Mouse (Mus musculus) C2C12 (cell line): ENCODE measurements around the gene Blnk.
A peak's percentile ranks its signal among the peaks of the same experiment; 100 is the strongest.

Source experiments
- CEBPB ChIP-seq: IDR thresholded peaks from one replicate; pipeline ENCODE4 v1.6.1; 2011; ENCODE audit warnings: low read depth, mild to moderate bottlenecking, control low read depth, moderate library complexity
- CTCF ChIP-seq: IDR thresholded peaks from one replicate; pipeline ENCODE4 v1.5.1; 2011; ENCODE audit not compliant: control insufficient read depth, insufficient read depth, insufficient read length
- FOSL1 ChIP-seq: IDR thresholded peaks from one replicate; pipeline ENCODE4 v1.8.0; 2011; ENCODE audit warnings: mild to moderate bottlenecking, low read length; ENCODE audit not compliant: poor library complexity, insufficient read depth, severe bottlenecking
- MAX ChIP-seq: IDR thresholded peaks from one replicate; pipeline ENCODE4 v1.6.1; 2011; ENCODE audit warnings: mild to moderate bottlenecking, control low read depth
- MYOD1 ChIP-seq: IDR thresholded peaks from one replicate; pipeline ENCODE4 v1.6.1; 2011; ENCODE audit warnings: low read depth; ENCODE audit not compliant: control insufficient read depth, insufficient read length
- MYOG ChIP-seq: IDR thresholded peaks from one replicate; pipeline ENCODE4 v1.6.1; 2011; ENCODE audit not compliant: control insufficient read depth, insufficient read length; ENCODE audit errors: extremely low read depth
- USF1 ChIP-seq: IDR thresholded peaks from one replicate; pipeline ENCODE4 v1.6.1; 2011; ENCODE audit warnings: low read depth, mild to moderate bottlenecking, control low read depth, moderate library complexity

DNA sequence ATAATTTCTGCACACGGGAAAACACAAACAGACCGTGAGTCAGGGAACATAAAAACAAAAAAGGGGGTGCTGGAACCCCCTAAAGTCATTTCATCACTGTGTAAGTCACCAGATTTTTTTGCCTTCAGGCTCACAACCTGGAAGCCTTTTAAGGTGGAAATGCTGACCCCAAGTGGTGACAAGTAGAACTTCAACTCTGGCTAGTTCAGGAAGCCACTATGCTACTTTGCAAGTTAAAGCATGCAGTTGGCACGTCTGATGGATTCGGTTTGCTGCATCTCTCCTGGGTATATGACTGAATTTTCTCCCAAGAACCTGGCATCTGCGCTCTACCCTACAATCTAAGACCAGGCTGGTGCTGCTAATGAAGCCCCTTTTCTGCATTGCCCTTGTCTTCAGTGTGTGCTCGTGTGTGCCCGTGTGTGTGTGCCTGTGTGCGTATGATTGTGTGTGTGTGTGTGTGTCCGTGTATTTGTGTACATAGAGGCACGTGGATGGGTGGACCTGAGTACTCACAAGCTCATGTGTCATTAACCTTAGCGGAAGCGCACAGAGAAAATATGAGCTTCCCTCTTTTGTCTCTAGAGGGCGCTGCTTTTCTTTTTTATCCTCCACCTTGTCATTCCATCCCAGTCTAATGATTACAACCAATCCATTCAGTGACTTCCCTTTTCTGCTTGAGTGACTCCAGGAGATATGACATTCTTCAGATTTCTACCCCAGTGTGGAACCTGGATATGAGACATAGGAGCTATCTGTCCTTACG, 21.8 kb upstream of the Blnk start:
- TF ChIP-seq MAX, result no peak
- peak; percentile 45 for TF ChIP-seq CTCF
- no peak for TF ChIP-seq CEBPB
- TF ChIP-seq MYOD1, result no peak
- TF ChIP-seq MYOG, result no peak
- no peak for TF ChIP-seq USF1
- TF ChIP-seq FOSL1, result no peak
